Mouse (Mus musculus) CH12.LX (cell line): Measurements from ENCODE around the gene Gm20532. TPM values are rescaled to one million over a fixed set of nuclear protein-coding genes. Genes with fewer than 3 reads are reported as not detected.

Experiments used
- DNase-seq: peaks from one replicate; pipeline ENCODE4 v3.0.0-alpha.2; 2013; ENCODE audit errors: extremely low read depth
- H3K27ac ChIP-seq: 2 replicates; pipeline ENCODE4 v1.5.1; 2012; ENCODE audit warnings: low read depth, mild to moderate bottlenecking, control low read depth, moderate library complexity; ENCODE audit not compliant: insufficient read depth
- H3K27me3 ChIP-seq: replicated peaks from 2 replicates; pipeline ENCODE3; 2012; ENCODE audit warnings: inconsistent platforms
- H3K36me3 ChIP-seq, 2 experiments: replicated peaks in 1 of 2; 2 replicates each; pipeline versions ENCODE3 to v1.6.1; 2012; ENCODE audit warnings: inconsistent platforms in 1 of 2, low read length in 1 of 2, mild to moderate bottlenecking in 1 of 2, mixed read lengths in 1 of 2, moderate library complexity in 1 of 2; ENCODE audit not compliant: control insufficient read depth in 1 of 2, insufficient read depth in 1 of 2
- H3K4me1 ChIP-seq, 2 experiments: 2 replicates each; pipeline ENCODE4 v1.6.1; 2012; ENCODE audit warnings: inconsistent platforms in 1 of 2, moderate library complexity in 1 of 2; ENCODE audit not compliant: insufficient read depth in 2 of 2, control insufficient read depth in 1 of 2
- H3K4me2 ChIP-seq: 2 replicates; pipeline ENCODE4 v1.6.1; 2012; ENCODE audit warnings: low read depth, mild to moderate bottlenecking, control low read depth; ENCODE audit not compliant: poor library complexity, insufficient read depth, severe bottlenecking
- H3K4me3 ChIP-seq, 3 experiments: fragments of 150-350 bp in 1 of 3; sonication (generic) in 1 of 3; replicated peaks in 1 of 3; 2 replicates each; pipeline versions ENCODE3 to v1.5.1; 2011 to 2012; ENCODE audit warnings: low read depth in 2 of 3, low read length in 2 of 3, mild to moderate bottlenecking in 2 of 3, moderate library complexity in 2 of 3, control low read depth in 1 of 3, improper control_type of control experiment in 1 of 3, inconsistent platforms in 1 of 3, mixed read lengths in 1 of 3; ENCODE audit not compliant: poor library complexity in 1 of 3
- H3K79me2 ChIP-seq: replicated peaks from 2 replicates; pipeline ENCODE4 v1.6.1; 2012; ENCODE audit warnings: mild to moderate bottlenecking, moderate library complexity; ENCODE audit not compliant: control insufficient read depth, poor library complexity, insufficient read depth, severe bottlenecking; ENCODE audit errors: extremely low read depth
- H3K9ac ChIP-seq: 2 replicates; pipeline ENCODE4 v1.6.1; 2012; ENCODE audit warnings: low read depth, mild to moderate bottlenecking, control low read depth, moderate library complexity; ENCODE audit not compliant: insufficient read depth
- H3K9me3 ChIP-seq: replicated peaks from 2 replicates; pipeline ENCODE3; 2012; ENCODE audit warnings: low read length, inconsistent platforms, mixed read lengths
- CHD2 ChIP-seq: IDR thresholded peaks from 2 replicates; pipeline ENCODE4 v1.6.1; 2011; ENCODE audit warnings: low read length, improper control_type of control experiment
- CTCF ChIP-seq, 2 experiments: IDR thresholded peaks in 1 of 2; conservative IDR thresholded peaks in 1 of 2; 2 replicates each; pipeline ENCODE4 v1.5.1; 2011 to 2012; ENCODE audit warnings: low read depth in 2 of 2, low read length in 2 of 2, improper control_type of control experiment in 1 of 2, inconsistent platforms in 1 of 2, mild to moderate bottlenecking in 1 of 2, moderate library complexity in 1 of 2
- E2F4 ChIP-seq: IDR thresholded peaks from 2 replicates; pipeline ENCODE4 v1.6.1; 2011; ENCODE audit warnings: low read depth, low read length, improper control_type of control experiment; ENCODE audit not compliant: insufficient replicate concordance
- ELF1 ChIP-seq: IDR thresholded peaks from 2 replicates; pipeline ENCODE4 v1.6.1; 2014; ENCODE audit warnings: low read depth, mild to moderate bottlenecking, inconsistent platforms, low read length, improper control_type of control experiment
- EP300 ChIP-seq: IDR thresholded peaks from 2 replicates; pipeline ENCODE4 v1.6.1; 2011; ENCODE audit warnings: low read length, improper control_type of control experiment
- ETS1 ChIP-seq: conservative IDR thresholded peaks from 2 replicates; pipeline ENCODE4 v1.6.1; 2012; ENCODE audit warnings: low read depth, mild to moderate bottlenecking, inconsistent platforms, low read length, improper control_type of control experiment, moderate library complexity
- HCFC1 ChIP-seq: IDR thresholded peaks from 2 replicates; pipeline ENCODE4 v1.6.1; 2012; ENCODE audit warnings: low read depth, mild to moderate bottlenecking, inconsistent platforms, low read length, improper control_type of control experiment
- IRF4 ChIP-seq: IDR thresholded peaks from 2 replicates; pipeline ENCODE4 v1.6.1; 2014; ENCODE audit warnings: low read depth, mild to moderate bottlenecking, inconsistent platforms, low read length, improper control_type of control experiment
- JUND ChIP-seq: conservative IDR thresholded peaks from 2 replicates; pipeline ENCODE4 v1.6.1; 2011; ENCODE audit warnings: low read depth, low read length, improper control_type of control experiment
- MAFK ChIP-seq: IDR thresholded peaks from 2 replicates; pipeline ENCODE4 v1.6.1; 2011; ENCODE audit warnings: low read length, improper control_type of control experiment; ENCODE audit not compliant: insufficient replicate concordance
- MAX ChIP-seq: IDR thresholded peaks from 2 replicates; pipeline ENCODE4 v1.6.1; 2011; ENCODE audit warnings: low read length, improper control_type of control experiment
- MAZ ChIP-seq: IDR thresholded peaks from 2 replicates; pipeline ENCODE4 v1.6.1; 2012; ENCODE audit warnings: low read depth, mild to moderate bottlenecking, inconsistent platforms, low read length, improper control_type of control experiment, moderate library complexity
- MXI1 ChIP-seq: IDR thresholded peaks from 2 replicates; pipeline ENCODE4 v1.6.1; 2011; ENCODE audit warnings: mild to moderate bottlenecking, low read depth, low read length, improper control_type of control experiment
- MYC ChIP-seq: IDR thresholded peaks from 2 replicates; pipeline ENCODE4 v1.6.1; 2011; ENCODE audit warnings: low read depth, mild to moderate bottlenecking, improper control_type of control experiment, low read length
- NELFE ChIP-seq: IDR thresholded peaks from 2 replicates; pipeline ENCODE4 v1.6.1; 2011; ENCODE audit warnings: low read depth, low read length, improper control_type of control experiment
- NRF1 ChIP-seq: IDR thresholded peaks from 2 replicates; pipeline ENCODE4 v1.6.1; 2014; ENCODE audit warnings: low read depth, mild to moderate bottlenecking, inconsistent platforms, low read length, improper control_type of control experiment, moderate library complexity
- PAX5 ChIP-seq: IDR thresholded peaks from 2 replicates; pipeline ENCODE4 v1.6.1; 2012; ENCODE audit warnings: low read length, inconsistent platforms, mixed read lengths
- POLR2AphosphoS2 ChIP-seq: IDR thresholded peaks from 2 replicates; pipeline ENCODE4 v1.6.1; 2011; ENCODE audit warnings: low read depth, low read length, improper control_type of control experiment
- RAD21 ChIP-seq: IDR thresholded peaks from 2 replicates; pipeline ENCODE4 v1.6.1; 2011; ENCODE audit warnings: low read depth, mild to moderate bottlenecking, low read length, improper control_type of control experiment, moderate library complexity
- RCOR1 ChIP-seq: conservative IDR thresholded peaks from 2 replicates; pipeline ENCODE4 v1.6.1; 2012; ENCODE audit warnings: low read depth, mild to moderate bottlenecking, inconsistent platforms, low read length, improper control_type of control experiment
- SIN3A ChIP-seq: IDR thresholded peaks from 2 replicates; pipeline ENCODE4 v1.6.1; 2012; ENCODE audit warnings: low read length, improper control_type of control experiment, inconsistent platforms
- USF1 ChIP-seq: IDR thresholded peaks from 2 replicates; pipeline ENCODE4 v1.6.1; 2014; ENCODE audit warnings: low read depth, mild to moderate bottlenecking, inconsistent platforms, low read length, improper control_type of control experiment
- USF2 ChIP-seq: conservative IDR thresholded peaks from 2 replicates; pipeline ENCODE4 v1.6.1; 2011; ENCODE audit warnings: low read depth, low read length, improper control_type of control experiment
- dilution Hi-C: fragments of 300-500 bp; cut with MboI; formaldehyde crosslinking; loops from 2 replicates; pipeline ENCODE4 v1.14.3; 2020; ENCODE audit warnings: low sequenced_read_pairs; ENCODE audit not compliant: extremely low pct_unique_long_range_greater_than_20kb, extremely low pct_ligation_motif_present
- in situ Hi-C: fragments of 300-500 bp; cut with MboI; formaldehyde crosslinking; loops from 3 replicates; pipeline ENCODE4 v1.14.3; 2019; ENCODE audit warnings: low sequenced_read_pairs, low pct_ligation_motif_present, low pct_unique_long_range_greater_than_20kb, mixed read lengths
- polyA plus RNA-seq: library from polyadenylated mRNA; unstranded; fragments of >175 nt; gene quantifications from 2 replicates; pipeline ENCODE4 v1.2.1, GENCODE M21; 2012; ENCODE audit warnings: low read depth; ENCODE audit not compliant: insufficient read length
- total RNA-seq, 2 experiments: library from RNA; depleted of rRNA; stranded (reverse); fragments of 300-350 nt in 1 of 2; fragments of >200 nt in 1 of 2; gene quantifications; 2 replicates each; pipeline ENCODE4 v1.2.3; 2012 to 2014

Gm20532 gene
- total and polyA plus RNA-seq, 3 experiments: not detected

DNA sequence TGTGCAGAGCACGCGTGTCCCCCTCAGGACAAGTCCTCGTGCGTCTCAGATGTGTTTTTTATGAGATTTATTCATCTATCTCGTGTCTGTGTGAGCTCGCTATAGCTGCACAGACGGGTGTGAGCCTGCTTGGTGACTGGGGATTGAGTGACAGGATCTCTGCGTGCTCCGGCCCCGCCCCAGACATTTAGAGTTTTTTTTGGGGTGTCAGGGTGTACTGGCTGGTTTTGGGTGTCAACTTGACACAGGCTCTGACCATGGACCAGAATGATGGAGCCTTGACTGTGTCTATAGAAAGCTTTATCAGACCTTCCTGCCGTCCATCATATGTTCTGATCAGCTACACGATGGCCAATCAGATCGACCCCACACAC lies 76.1 kb downstream of the Gm20532 start:
- peaks cover 35% of the 10 kb centered on the region for H3K27me3 ChIP-seq
- dilution Hi-C loops: no loop called here
- no peak overlapping the region for H3K4me2 ChIP-seq
- H3K4me3 ChIP-seq: no peak overlapping the region
- peaks cover 2% of the 10 kb centered on the region for H3K9me3 ChIP-seq
- no peak overlapping the region for H3K9ac ChIP-seq
- H3K4me1 ChIP-seq: no peaks in the 10 kb centered on the region
- DNase-seq: no peak
- in situ Hi-C loops: loop anchor here (25.0 kb wide), 1 partner anchor 575 kb away; the partner anchor contains the start of gene Sardh
- no peak overlapping the region for H3K27ac ChIP-seq
- H3K36me3 ChIP-seq: no peaks in the 10 kb centered on the region
- H3K79me2 ChIP-seq: no peaks in the 10 kb centered on the region
- TF ChIP-seq POLR2AphosphoS2: no peak
- TF ChIP-seq JUND: no peak
- no peak for TF ChIP-seq MAFK
- TF ChIP-seq NELFE: no peak
- no peak for TF ChIP-seq USF1
- TF ChIP-seq NRF1: no peak
- TF ChIP-seq EP300: no peak
- TF ChIP-seq RAD21: no peak
- TF ChIP-seq USF2: no peak
- TF ChIP-seq CHD2: no peak
- TF ChIP-seq RCOR1: no peak
- no peak for TF ChIP-seq CTCF (conservative IDR thresholded peaks at IDR 0.05 in 1 of 2, IDR thresholded peaks at IDR 0.05 in 1 of 2; ENCODE audit: low read depth in 2 of 2, low read length in 2 of 2)
- TF ChIP-seq HCFC1: no peak
- no peak for TF ChIP-seq MYC
- no peak for TF ChIP-seq MAX
- TF ChIP-seq MXI1: no peak
- no peak for TF ChIP-seq E2F4
- TF ChIP-seq MAZ: no peak
- TF ChIP-seq SIN3A: no peak

DNA sequence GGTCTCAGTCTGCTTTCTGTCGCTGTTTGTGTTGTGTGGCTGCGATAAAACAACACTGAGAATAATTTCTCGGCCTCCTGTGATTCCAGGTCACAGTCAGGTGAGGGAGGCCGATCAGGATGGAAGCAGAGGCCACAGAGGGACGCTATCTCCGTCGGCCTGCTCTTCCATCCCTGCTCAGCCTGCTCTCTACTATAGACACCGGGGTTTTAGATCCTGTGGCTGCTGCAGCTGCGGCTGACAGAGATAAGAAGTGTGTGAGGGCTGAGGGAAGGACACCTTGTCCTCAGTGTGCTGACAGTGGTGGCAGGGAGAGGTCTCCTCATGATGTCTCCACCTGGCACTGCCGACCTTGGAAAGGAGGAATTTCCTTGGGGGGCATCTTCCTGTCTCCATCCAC lies 76.7 kb downstream of the Gm20532 start:
- Histone ChIP-seq H3K4me3 (no peak overlapping the region), H3K9me3 (peaks cover 2% of the 10 kb centered on the region), H3K9ac (no peak overlapping the region), H3K4me2 (no peak overlapping the region), H3K27me3 (peaks cover 35% of the 10 kb centered on the region), H3K27ac (no peak overlapping the region), H3K79me2 (no peaks in the 10 kb centered on the region), H3K36me3 (no peaks in the 10 kb centered on the region), H3K4me1 (no peaks in the 10 kb centered on the region)
- DNase-seq: no peak
- in situ Hi-C loops (loop anchor here (25.0 kb wide), 1 partner anchor 574 kb away; the partner anchor contains the start of gene Sardh), dilution Hi-C loops (no loop called here)
- TF ChIP-seq ELF1 (no peak), JUND (no peak), IRF4 (no peak), USF1 (no peak), MAFK (no peak), MAZ (no peak), E2F4 (no peak), CHD2 (no peak), PAX5 (no peak), MAX (no peak), POLR2AphosphoS2 (no peak), EP300 (no peak), ETS1 (no peak)
